Mouse (Mus musculus) spleen, postnatal 14 days (tissue): Measurements from ENCODE around the gene Elovl2.

Experiments
- DNase-seq, 2 experiments: peaks; one replicate each; pipeline ENCODE4 v3.0.0; 2021 to 2022; ENCODE audit warnings: low spot score in 2 of 2

Elovl2 gene

GRCm38 (mm10) chr13:41145433-41145970 lies 74.7 kb downstream of the Elovl2 start:
- DNase-seq, result no peak

GRCm38 (mm10) chr13:41134901-41135300 lies 85.3 kb downstream of the Elovl2 start:
- peak in 1 of 2 experiments; percentile 41 for DNase-seq
